Mouse (Mus musculus): ENCODE results near the gene Slc5a4a.

The Slc5a4a gene

GRCm38 (mm10) chr10:76217056-76217455 lies 69.8 kb downstream of the Slc5a4a start:
- peak; percentile 2 to 4 for DNase-seq (ENCODE audit: low spot score in 2 of 2)

- peak in 1 of 2 experiments; percentile 1 for DNase-seq (ENCODE audit: low spot score in 2 of 2)
Observed at GRCm38 (mm10) chr10:76218240-76218639, 71.0 kb downstream of the Slc5a4a start.

- DNase-seq (ENCODE audit: low spot score in 2 of 2) = no peak
Observed at GRCm38 (mm10) chr10:76225944-76226343, 78.7 kb downstream of the Slc5a4a start.

GRCm38 (mm10) chr10:76229627-76230026 lies 82.4 kb downstream of the Slc5a4a start:
- no peak for DNase-seq (ENCODE audit: low spot score in 2 of 2)

- DNase-seq (ENCODE audit: low spot score in 2 of 2) = peak; percentile 86 to 90
Observed at GRCm38 (mm10) chr10:76237341-76238225, 90.3 kb downstream of the Slc5a4a start, which contains the start of gene Prmt2. Gene Prmt2 (minus strand): TSS chr10:76237865.

All from frontal cortex, postnatal 10 days (tissue).